Mouse (Mus musculus) gastrocnemius, postnatal 14 days (tissue): ENCODE results near the gene Opcml. TPM values are rescaled to one million over a fixed set of nuclear protein-coding genes. Genes with fewer than 3 reads are reported as not detected.

ENCODE experiments used
- DNase-seq: peaks from one replicate; pipeline ENCODE4 v3.0.0; 2021; ENCODE audit warnings: mixed read lengths
- intact Hi-C: fragments of 180-260 bp; cut with DNase I; formaldehyde crosslinking; loops from one replicate; pipeline ENCODE4 v1.15.1; 2025; ENCODE audit warnings: low total_unique reads
- total RNA-seq, 2 experiments: library from RNA; stranded (reverse); gene quantifications; 2 replicates each; pipeline ENCODE4 v1.2.3; 2021

The Opcml gene
- total RNA-seq, 2 experiments from 2014 or later, result 2.9 to 3.2 TPM

DNA sequence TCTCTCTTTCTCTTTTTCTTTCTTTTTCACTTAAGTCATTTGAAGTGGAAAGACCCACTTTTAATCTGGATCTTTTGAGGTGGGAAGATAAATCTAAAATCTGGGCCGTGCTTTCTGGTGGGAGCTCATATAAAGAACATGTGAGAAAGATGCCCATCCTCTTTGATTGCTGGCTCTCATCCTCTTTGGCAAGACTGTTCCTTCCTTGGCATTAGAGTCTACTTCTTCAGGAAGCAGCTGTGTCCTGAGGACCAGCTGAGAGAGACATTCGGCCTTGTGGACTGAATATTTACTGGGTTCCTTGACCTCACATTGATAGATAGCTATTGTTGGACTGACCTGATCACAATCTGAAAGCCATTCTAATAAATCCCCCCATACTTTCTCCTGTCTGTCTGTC is 331.3 kb downstream of the Opcml start:
- intact Hi-C loops, result no loop called here

DNA sequence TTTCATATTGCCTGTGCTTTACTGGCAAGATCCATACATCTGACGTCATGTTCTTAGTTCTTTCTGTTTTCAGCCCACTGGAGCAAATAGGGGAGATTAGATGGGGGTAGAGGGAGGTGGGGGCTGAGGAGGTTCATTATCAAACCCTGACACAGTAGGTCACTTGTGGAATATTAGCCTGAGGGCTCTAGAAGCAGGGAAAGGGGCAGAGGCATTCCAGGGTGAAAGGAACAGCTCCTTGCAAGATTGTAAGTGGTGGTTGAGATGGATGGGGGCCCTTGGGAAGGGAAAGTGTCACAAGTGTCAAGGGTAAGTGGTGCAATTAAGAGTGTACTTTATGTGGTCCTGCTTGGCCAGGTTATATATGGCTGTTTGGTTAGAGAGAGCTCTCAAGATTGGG is 338.2 kb downstream of the Opcml start:
- intact Hi-C loops, result no loop called here
- no peak for DNase-seq

More for the DNA sequence above, 331.3 kb downstream of the Opcml start:
- no peak for DNase-seq

DNA sequence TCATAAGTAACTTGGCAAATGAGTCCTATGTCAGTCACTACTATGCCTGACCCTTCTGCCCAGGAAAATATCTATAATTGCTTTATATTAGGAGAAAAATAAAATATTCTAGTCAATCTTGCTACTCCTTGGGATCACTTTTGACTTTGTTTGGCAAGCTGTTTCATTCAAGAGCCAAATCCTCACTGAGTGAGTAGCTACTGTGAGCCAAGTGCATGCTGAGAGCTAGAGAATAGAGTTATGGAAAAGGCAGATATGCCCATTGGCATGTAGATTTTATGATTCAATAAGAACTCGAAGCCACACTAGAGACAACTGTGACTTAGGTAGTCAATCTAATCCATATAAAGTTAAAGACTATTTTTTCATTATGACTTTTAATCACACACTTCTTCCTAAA is 340.9 kb downstream of the Opcml start:
- intact Hi-C loops, result no loop called here
- DNase-seq, result no peak

GRCm38 (mm10) chr9:28136614-28137013 is 346.0 kb downstream of the Opcml start:
- intact Hi-C loops, result no loop called here
- no peak for DNase-seq

GRCm38 (mm10) chr9:28139957-28140597 is 349.5 kb downstream of the Opcml start:
- DNase-seq, result no peak
- intact Hi-C loops, result no loop called here

GRCm38 (mm10) chr9:28149507-28149906 is 358.9 kb downstream of the Opcml start:
- no peak for DNase-seq
- intact Hi-C loops, result no loop called here

DNA sequence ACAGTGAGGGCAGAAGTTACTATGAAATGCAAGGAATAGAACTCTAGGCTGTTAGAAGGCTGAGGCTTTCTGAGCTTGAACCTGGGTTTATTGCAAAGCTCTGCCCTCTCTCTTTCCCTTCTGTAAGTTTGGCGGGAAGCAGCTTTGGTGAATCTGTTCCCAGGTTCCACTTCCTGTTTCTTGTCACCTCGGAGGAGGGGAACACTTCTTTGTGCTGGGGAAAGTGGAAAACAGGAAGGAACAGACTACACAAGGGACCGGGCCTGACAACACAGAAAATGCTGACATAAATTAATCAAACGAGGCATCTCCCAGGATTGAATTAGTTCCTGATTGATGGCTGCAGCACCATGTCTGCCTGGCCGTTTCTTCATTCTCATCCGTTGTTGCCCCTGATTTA is 363.2 kb downstream of the Opcml start:
- intact Hi-C loops, result no loop called here

DNA sequence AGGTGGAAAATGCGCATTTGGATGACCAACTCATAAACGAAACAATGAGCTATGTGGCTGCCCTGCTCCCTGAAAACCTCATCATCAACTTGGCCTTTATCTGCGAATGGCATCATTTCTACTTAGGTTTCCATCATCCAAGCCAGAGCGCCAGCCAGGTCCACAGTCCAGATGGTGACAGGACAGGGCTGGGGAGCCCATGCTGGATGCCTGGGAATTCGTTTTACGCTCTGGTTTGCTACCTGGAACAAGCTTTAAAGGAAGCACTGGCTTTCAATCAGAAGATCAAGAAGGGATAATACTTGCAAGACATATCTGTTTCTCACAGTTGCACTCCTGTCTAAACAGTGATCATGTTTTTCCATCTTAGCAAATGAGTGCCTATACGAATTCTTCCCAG is 366.5 kb downstream of the Opcml start:
- no peak for DNase-seq
- intact Hi-C loops, result no loop called here

More for the DNA sequence above, 363.2 kb downstream of the Opcml start:
- no peak for DNase-seq

DNA sequence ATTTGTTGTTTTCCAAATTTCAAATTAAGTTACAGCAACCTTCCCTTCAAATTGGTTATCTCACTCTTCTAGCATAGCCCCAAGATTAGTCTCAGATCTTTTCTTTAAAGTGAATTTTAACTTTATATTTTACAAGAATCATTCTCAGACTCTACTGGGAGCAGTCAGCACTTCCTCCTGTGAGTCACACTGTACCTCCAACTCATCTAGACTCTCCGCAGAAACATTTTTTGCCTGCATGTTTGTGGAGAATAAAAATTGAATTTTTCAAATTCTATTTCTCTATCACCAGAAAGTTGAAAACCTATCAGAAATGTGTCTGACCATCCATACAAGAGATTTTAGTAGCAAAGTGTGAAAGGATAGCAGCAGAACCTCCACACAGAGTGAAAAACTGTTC is 370.4 kb downstream of the Opcml start:
- no peak for DNase-seq
- intact Hi-C loops, result no loop called here

- intact Hi-C loops, result no loop called here
- DNase-seq, result no peak
Observed at GRCm38 (mm10) chr9:28163946-28164345, 373.4 kb downstream of the Opcml start.

- DNase-seq, result peak; percentile 35
- intact Hi-C loops, result no loop called here
Observed at GRCm38 (mm10) chr9:28171890-28172289, 381.3 kb downstream of the Opcml start.

- no peak for DNase-seq
Observed at GRCm38 (mm10) chr9:28177052-28177451, 386.5 kb downstream of the Opcml start.

DNA sequence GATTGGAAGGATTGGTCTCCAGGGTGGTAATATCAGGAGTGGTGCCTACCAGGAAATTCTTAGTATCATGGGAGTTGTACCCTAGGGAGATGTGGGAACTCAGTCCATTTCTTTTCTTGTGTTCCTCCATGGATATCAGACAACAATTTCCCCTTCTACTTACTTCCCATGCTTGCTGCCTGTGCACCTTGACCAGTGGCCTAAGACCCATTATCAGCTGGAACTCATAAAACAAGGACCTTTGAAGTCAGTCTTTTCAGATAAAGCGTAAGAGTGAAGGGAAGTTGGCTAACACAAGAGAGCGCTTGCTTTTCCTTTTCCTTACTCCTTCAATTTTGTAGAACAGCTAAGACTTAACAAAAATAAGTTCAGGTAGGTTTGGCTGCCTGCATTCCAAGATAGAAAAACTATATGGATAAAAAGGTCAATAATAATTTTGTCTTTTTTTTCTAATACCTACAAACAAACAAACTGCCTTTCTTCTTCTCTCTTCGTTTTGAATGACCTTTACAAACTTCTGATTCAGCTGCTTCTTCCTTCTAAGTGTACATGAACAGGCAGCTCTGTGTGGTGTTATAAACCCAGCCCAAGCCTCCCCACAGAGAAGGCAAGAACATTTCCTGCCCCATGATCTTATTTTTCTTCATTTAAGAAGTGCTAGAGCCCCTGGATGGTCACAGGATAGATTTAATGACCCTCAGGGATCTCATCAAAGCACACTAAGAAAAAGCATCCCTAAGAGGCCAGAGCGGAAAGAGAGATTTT is 387.7 kb downstream of the Opcml start:
- intact Hi-C loops, result no loop called here
- DNase-seq, result no peak

More at GRCm38 (mm10) chr9:28177052-28177451, 386.5 kb downstream of the Opcml start:
- intact Hi-C loops, result no loop called here

- intact Hi-C loops, result no loop called here
- no peak for DNase-seq
Observed at GRCm38 (mm10) chr9:28181916-28182315, 391.3 kb downstream of the Opcml start.

DNA sequence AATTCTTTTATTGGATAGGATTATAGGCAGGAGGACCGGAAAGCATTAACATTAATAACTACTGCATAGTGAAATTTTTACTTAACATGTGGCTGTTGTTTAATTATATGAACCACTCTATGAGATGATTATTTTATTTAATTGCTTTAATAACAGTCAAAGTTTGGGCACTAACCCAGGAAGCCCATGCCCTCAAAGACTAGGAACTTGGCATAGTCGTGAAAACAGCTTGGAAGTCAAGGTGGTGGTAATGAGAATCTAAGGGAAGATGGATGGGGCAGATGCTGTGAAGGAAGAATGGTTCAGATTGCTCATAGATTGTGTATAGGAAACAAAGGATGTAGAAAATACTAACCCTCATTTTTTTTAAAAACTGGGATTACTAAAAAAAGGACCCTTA is 399.7 kb downstream of the Opcml start:
- intact Hi-C loops, result no loop called here
- no peak for DNase-seq

- intact Hi-C loops, result no loop called here
- no peak for DNase-seq
Observed at GRCm38 (mm10) chr9:28190751-28191150, 400.2 kb downstream of the Opcml start.

GRCm38 (mm10) chr9:28196550-28196949 is 406.0 kb downstream of the Opcml start:
- DNase-seq, result no peak
- intact Hi-C loops, result loop anchor here (5.0 kb wide), 1 partner anchor 784 kb away; no protein-coding TSS in a partner anchor

DNA sequence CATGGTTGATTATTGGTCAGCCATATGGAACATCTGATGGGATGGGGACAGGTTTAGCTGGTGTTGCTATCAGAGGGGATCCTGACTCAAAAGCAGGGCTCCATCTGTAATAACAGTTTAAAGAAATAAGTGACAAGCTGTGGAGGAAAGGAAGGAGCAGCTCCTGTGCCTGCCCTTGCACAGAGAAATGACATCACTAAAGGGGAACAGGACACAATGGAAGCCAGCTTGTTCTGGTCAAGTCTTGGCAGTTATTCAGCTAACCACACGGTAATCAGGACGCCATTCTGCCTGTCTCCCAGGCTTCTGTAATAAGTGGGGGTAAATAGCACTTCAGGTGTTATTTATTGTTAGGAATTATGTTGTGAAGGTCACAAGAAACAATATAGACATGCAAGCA is 406.5 kb downstream of the Opcml start:
- intact Hi-C loops, result loop anchor here (5.0 kb wide), 1 partner anchor 785 kb away; no protein-coding TSS in a partner anchor
- no peak for DNase-seq

GRCm38 (mm10) chr9:28197631-28198030 is 407.1 kb downstream of the Opcml start:
- peak; percentile 31 for DNase-seq
- intact Hi-C loops, result loop anchor here (5.0 kb wide), 1 partner anchor 785 kb away; no protein-coding TSS in a partner anchor

DNA sequence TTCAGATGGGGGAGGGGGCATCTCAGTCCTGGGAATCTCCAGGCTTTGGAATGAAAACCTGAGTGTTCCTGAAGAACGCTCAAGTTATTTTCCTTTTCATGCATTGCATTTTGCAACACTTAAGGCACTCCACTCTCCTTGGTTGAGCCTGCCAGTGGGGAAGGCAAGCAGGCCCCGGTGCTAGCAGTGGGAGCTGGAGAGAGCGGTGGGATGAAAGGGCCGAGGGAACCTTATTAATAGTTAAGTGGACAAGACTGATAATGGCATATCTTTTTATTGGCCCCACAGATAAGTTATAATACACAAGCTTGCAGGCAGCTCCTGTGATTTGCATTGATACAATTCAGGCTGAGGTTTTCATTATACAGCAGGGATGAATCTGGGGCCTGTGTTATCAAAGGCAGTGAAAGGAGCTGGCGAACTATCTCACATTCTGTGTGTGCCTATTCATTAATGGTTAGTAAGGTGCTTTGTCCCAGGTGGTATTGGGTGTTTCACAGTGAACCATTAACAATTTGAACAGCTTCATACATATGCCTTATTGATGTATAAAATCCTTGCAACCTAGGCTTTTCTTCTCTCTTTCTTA is 407.6 kb downstream of the Opcml start:
- DNase-seq, result no peak
- intact Hi-C loops, result loop anchor here (5.0 kb wide), 1 partner anchor 786 kb away; no protein-coding TSS in a partner anchor
